Mouse (Mus musculus) urinary bladder, postnatal 36 days (tissue): ENCODE results near the gene Trim61.

Experiments
- DNase-seq, 2 experiments: peaks; one replicate each; pipeline ENCODE4 v3.0.0; 2022; ENCODE audit warnings: low spot score in 2 of 2, mixed read lengths in 1 of 2

Trim61 gene

GRCm38 (mm10) chr8:64987731-64988130 is 30.6 kb downstream of the Trim61 start, which contains the start of gene Trim75:
Gene Trim75, minus strand, starts transcription at chr8:64987831.
- no peak for DNase-seq

DNA sequence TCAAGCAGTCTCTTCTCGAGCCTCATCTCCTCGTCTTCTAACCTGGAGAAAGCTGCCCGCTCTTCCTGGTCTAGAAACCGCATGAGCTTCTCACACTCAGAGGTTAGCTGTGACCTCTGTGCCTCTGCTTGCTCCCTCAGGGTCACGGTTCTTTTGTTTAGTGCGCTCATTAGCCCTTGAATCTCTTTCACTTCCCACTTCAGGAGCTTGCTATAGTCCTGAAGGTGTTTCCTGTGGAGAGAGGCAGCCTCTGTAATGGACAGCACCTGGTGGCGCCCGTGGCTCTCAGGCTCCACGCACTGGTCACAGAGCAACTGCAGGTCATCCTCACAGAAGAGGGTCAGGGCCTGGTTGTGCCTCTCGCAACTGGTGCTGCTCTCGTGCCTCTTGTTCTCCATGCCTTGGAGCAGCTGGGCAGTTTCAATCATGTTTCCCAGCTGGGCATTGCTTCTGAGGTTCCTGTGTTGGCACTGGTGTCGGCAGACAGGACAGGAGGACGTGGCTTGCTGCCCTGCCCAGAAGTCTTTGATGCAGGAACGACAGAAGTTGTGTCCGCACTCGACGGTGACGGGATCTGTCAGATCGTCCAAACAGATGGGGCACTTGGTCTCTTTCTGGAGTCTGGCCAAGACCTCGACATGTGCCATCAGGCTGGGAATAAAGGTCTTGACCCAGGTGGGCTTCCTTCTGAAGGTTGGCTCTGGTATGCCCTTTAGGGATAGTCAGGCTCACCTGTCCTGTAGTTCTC is 35.0 kb downstream of the Trim61 start:
- no peak for DNase-seq
